Mouse (Mus musculus) spleen, adult 2 months (tissue): ENCODE results near the gene Cacna2d1. TPM values are rescaled to one million over a fixed set of nuclear protein-coding genes. Genes with fewer than 3 reads are reported as not detected.

Experiments used
- DNase-seq, 2 experiments: peaks; one replicate each; pipeline versions ENCODE4 v3.0.0 to v3.0.0-alpha.2; 2012 to 2021; ENCODE audit warnings: low spot score in 2 of 2, low read depth in 1 of 2
- H3K27ac ChIP-seq: fragments of 200-500 bp; 2 replicates; pipeline ENCODE4 v1.5.1; 2012; ENCODE audit warnings: low read length, inconsistent platforms; ENCODE audit not compliant: insufficient read depth
- H3K27me3 ChIP-seq: fragments of 200-500 bp; 2 replicates; pipeline ENCODE4 v1.6.1; 2012; ENCODE audit warnings: mild to moderate bottlenecking, moderate library complexity, low read length, inconsistent platforms; ENCODE audit not compliant: control insufficient read depth, insufficient read depth
- H3K36me3 ChIP-seq: fragments of 200-500 bp; 2 replicates; pipeline ENCODE4 v1.6.1; 2012; ENCODE audit warnings: mild to moderate bottlenecking, low read length, inconsistent platforms; ENCODE audit not compliant: control insufficient read depth, insufficient read depth
- H3K4me1 ChIP-seq: fragments of 200-500 bp; 2 replicates; pipeline ENCODE4 v1.6.1; 2011; ENCODE audit warnings: inconsistent platforms; ENCODE audit not compliant: control insufficient read depth, insufficient read depth, insufficient read length
- H3K4me3 ChIP-seq: fragments of 200-500 bp; 2 replicates; pipeline ENCODE4 v1.5.1; 2011; ENCODE audit warnings: mild to moderate bottlenecking, inconsistent platforms; ENCODE audit not compliant: insufficient read depth, insufficient read length; ENCODE audit errors: extremely low read depth
- CTCF ChIP-seq: fragments of 200-500 bp; IDR thresholded peaks from 2 replicates; pipeline ENCODE4 v1.5.1; 2011; ENCODE audit warnings: mild to moderate bottlenecking, inconsistent platforms; ENCODE audit not compliant: insufficient read depth, insufficient read length, insufficient replicate concordance; ENCODE audit errors: extremely low read depth
- POLR2A ChIP-seq: fragments of 200-500 bp; IDR thresholded peaks from 2 replicates; pipeline ENCODE4 v1.6.1; 2011; ENCODE audit warnings: low read depth, low read length, inconsistent platforms
- WGBS: fragments of 180-500 bp; shearing (Covaris S2); methylation state at CpG from one replicate; pipeline ENCODE4 v1.1.7; 2018; 5-methylcytosine and 5-hydroxymethylcytosine counted together
- polyA plus RNA-seq: library from polyadenylated mRNA; depleted of rRNA; stranded (reverse); fragments of >200 nt; gene quantifications from 2 replicates; pipeline ENCODE4 v1.2.3, GENCODE M21; 2012

The Cacna2d1 gene
- polyA plus RNA-seq, 1 experiment = 0.32 TPM

DNA sequence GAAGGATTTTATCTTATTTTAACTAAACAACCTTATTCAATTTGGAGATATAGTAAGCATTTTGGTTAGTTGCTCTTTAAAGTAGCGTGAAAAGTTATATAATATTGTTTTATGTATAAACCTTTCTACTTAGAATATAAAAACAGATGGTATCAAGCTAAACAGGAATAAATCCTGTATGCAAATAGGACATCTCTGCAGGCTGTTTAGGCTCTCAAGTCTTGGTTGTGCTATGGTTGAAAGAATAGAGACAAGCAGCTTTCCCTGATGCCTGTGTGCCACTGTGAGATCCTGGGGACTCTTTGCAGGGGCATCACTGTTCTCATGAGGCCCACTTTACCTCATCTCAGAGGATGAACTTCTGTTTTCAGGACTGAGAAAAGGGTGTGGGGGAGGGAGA is 179.4 kb downstream of the Cacna2d1 start:
- H3K27ac ChIP-seq = no peak overlapping the region
- no peaks in the 10 kb centered on the region for H3K27me3 ChIP-seq
- TF ChIP-seq CTCF = no peak
- TF ChIP-seq POLR2A = no peak
- no peaks in the 10 kb centered on the region for H3K36me3 ChIP-seq
- DNase-seq = no peak
- 73% methylated on average over 1 of the region's 1 CpGs for WGBS
- no peaks in the 10 kb centered on the region for H3K4me1 ChIP-seq
- H3K4me3 ChIP-seq = no peak overlapping the region

DNA sequence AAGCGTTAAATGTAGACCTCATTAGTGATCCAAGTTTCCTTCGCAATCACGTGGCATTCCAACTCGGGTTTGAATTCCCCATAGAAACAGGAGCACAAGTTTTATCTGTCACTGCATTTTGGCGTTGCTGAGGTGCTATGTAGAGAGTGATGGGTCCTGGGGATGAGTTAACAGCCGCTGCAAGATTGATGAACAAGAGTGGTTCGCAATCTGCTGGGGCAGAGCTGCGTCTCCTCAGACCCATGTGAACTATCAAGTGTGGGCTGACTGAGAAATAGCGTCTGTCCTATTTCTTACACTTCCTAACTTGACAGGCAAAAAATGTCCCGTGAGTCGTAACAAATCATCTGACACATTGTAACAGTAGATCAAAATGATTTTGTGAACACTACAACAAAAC is 186.8 kb downstream of the Cacna2d1 start:
- TF ChIP-seq POLR2A = no peak
- TF ChIP-seq CTCF = no peak
- H3K4me3 ChIP-seq = no peak overlapping the region
- H3K27ac ChIP-seq = no peak overlapping the region
- H3K27me3 ChIP-seq = no peaks in the 10 kb centered on the region
- WGBS = 85% methylated on average over 11 of the region's 11 CpGs
- no peaks in the 10 kb centered on the region for H3K36me3 ChIP-seq
- no peaks in the 10 kb centered on the region for H3K4me1 ChIP-seq
- no peak for DNase-seq

DNA sequence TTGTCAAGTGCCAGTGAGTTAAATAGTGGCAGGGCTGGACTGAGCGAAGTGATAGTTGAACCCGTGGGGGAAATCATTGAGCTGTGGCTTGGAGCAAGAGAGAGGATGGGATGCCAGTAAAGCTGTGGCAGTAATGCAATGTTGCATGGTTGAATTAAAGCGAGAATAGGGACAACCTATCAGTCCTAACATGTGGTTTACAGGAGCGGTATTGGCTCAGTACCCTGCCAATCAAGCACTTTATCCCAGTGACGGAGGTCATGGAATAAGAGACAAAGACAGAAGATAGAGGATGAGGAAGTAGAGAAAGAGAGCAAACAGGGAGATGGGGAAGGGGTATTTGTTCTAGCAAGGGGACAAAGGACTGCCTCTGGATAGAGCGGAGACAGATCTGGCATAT is 187.6 kb downstream of the Cacna2d1 start:
- DNase-seq = no peak
- Histone ChIP-seq H3K27ac (no peak overlapping the region), H3K27me3 (no peaks in the 10 kb centered on the region), H3K4me3 (no peak overlapping the region), H3K4me1 (no peaks in the 10 kb centered on the region), H3K36me3 (no peaks in the 10 kb centered on the region)
- TF ChIP-seq CTCF (no peak), POLR2A (no peak)
- 88% methylated on average over 6 of the region's 6 CpGs for WGBS

DNA sequence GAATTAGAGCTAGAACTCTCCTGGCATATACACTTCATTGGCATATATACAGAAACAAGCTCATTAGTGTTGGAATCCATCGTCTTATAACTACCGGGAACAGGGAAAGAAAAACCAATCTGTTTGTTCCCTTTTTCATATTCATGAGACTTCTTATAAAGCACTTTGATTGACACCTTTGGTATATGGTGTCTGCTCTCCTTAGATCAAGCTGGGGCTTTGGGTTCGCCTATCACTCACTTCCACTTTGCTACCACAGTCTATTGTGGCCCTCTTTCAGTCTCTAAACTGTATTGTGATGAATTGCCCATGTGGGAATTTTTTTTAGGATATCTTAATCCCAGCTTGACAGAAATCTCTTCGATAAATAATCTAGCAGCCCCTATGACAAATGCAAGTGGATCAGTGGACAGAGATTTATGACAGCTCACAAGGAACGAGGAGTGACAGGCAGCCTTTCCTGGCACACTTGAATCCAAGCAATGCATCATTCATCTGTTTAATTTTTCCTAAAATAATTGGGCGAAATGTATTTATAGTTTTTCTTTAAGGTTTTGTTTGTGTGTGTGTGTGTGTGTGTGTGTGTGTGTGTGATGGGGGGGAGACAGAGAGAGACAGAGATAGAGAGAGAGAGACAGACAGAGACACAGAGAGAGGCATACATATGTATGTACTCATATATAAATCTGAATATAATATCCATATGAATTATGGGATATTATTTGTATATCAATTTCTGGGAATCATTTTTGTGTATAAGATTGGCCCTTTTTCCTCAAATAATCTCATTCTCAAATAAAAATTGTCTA is 200.0 kb downstream of the Cacna2d1 start:
- 81% methylated on average over 6 of the region's 6 CpGs for WGBS

DNA sequence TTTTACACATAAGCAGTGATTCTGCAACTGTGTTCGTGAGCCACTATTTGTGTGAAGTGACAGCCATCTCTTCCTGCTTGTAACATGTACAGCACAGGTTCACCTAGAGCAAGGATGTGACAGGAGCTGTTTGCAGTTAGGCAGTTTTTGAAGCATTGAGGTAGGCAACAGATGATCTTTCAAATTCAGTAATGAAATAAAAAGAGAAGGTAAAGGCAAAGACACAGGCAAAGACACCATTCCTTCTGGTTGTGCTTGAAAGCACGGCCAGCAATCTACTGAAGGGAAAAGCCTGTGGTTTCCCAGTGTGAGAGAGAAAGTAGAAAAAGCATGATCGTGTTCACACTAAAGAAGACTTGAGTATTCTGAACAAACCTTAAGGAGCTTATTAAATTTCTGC is 201.5 kb downstream of the Cacna2d1 start:
- H3K36me3 ChIP-seq = no peaks in the 10 kb centered on the region
- TF ChIP-seq POLR2A (no peak), CTCF (no peak)
- H3K4me3 ChIP-seq = no peak overlapping the region
- H3K4me1 ChIP-seq = no peaks in the 10 kb centered on the region
- H3K27ac ChIP-seq = no peak overlapping the region
- 76% methylated on average over 3 of the region's 3 CpGs for WGBS
- no peaks in the 10 kb centered on the region for H3K27me3 ChIP-seq
- DNase-seq = no peak

More for the DNA sequence above, 200.0 kb downstream of the Cacna2d1 start:
- Histone ChIP-seq H3K4me3 (no peak overlapping the region), H3K27me3 (no peaks in the 10 kb centered on the region), H3K4me1 (no peaks in the 10 kb centered on the region), H3K27ac (no peak overlapping the region), H3K36me3 (no peaks in the 10 kb centered on the region)
- DNase-seq = no peak
- TF ChIP-seq CTCF (no peak), POLR2A (no peak)

DNA sequence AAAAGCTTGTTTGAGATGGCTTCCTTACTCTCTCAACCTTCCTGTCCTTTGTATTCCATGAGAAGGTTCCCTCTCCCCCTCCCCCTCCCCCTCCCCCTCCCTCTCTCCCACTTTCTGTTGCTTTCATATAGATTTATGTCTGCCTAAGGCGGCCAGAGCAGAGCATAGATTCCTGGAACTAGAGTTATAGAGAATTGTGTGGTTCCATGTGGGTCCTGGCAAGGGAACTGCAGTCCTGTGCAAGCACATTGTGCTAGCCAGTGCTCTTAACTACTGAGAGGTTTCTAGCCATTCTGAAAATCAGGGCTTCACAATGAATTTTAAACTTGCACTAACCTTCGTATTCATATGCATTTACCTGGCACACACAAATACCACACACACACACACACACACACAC is 202.3 kb downstream of the Cacna2d1 start:
- TF ChIP-seq CTCF (no peak), POLR2A (no peak)
- Histone ChIP-seq H3K27me3 (no peaks in the 10 kb centered on the region), H3K4me3 (no peak overlapping the region), H3K36me3 (no peaks in the 10 kb centered on the region), H3K4me1 (no peaks in the 10 kb centered on the region), H3K27ac (no peak overlapping the region)
- 87% methylated on average over 1 of the region's 2 CpGs for WGBS
- no peak for DNase-seq

DNA sequence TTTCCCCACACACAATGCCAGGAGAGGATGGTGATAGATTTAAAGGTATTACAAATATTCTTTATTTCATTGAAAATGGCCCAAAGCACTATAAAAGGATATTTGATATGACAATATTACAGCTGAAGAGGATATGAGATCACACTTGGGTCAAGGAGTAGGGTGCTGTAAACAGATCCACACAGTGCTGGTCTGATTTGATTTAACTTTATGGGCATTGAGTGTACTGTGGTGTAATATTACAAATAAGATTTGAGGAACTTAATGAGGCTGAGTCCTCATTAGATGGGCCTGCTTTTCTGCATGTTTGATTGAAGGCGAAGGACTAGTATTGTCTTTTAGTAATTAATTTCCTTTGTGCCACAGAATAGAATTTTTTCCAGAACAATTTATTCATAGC is 212.1 kb downstream of the Cacna2d1 start:
- Histone ChIP-seq H3K36me3 (no peaks in the 10 kb centered on the region), H3K27ac (no peak overlapping the region), H3K4me1 (no peaks in the 10 kb centered on the region), H3K27me3 (no peaks in the 10 kb centered on the region), H3K4me3 (no peak overlapping the region)
- no peak for DNase-seq
- TF ChIP-seq CTCF (no peak), POLR2A (no peak)
- WGBS = 92% methylated on average over 1 of the region's 1 CpGs
